Mouse (Mus musculus): ENCODE data around the gene Kcnj6. TPM values are rescaled to one million over a fixed set of nuclear protein-coding genes. Genes with fewer than 3 reads are reported as not detected.

Kcnj6 gene
- polyA plus RNA-seq, 1 experiment: not detected

DNA sequence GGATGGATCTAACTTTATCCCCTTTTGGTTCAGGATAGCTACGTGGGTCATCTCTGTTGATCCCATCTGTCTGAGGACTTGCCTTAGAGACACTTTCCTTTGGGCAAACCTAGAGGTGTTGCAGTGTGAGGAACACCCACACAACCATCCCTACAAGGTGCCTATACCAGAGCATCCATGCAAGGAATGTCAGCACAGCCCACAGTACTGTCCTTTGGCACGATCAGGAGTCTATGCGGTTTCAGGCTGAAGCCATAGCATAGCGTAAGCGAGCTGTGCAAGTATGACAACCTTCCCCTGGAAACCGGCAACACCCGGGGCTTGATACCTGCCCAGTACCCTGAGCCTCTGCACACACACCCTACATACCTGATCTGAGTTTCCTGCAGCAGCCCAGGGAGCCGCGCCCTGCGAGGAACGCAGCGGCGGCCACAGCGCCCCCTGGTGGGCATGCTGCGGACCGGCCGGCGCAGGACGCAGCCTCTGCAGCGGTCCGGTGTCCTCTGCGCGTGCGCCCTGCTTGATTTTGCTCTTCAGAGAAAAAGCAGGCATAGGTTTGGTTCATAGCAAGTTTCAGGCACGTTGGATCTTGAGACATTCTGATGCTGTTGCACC lies 283.9 kb downstream of the Kcnj6 start:
- H3K4me3 ChIP-seq (replicated peaks; ENCODE audit: control insufficient read depth, low read depth, low read length): no peak overlapping the region
- no peak overlapping the region for H3K27ac ChIP-seq (ENCODE audit: control insufficient read depth, insufficient read depth, low read depth, low read length, poor library complexity)
- TF ChIP-seq POLR2A (IDR thresholded peaks at IDR 0.05; ENCODE audit: borderline replicate concordance, control insufficient read depth, low read depth, low read length): no peak
- TF ChIP-seq CTCF (IDR thresholded peaks at IDR 0.05; ENCODE audit: control insufficient read depth, insufficient read depth, low read length): peak; percentile 77
- no peaks in the 10 kb centered on the region for H3K4me1 ChIP-seq (ENCODE audit: control insufficient read depth, insufficient read depth, low read length)
- 10% methylated on average over 25 of the region's 25 CpGs for WGBS

DNA sequence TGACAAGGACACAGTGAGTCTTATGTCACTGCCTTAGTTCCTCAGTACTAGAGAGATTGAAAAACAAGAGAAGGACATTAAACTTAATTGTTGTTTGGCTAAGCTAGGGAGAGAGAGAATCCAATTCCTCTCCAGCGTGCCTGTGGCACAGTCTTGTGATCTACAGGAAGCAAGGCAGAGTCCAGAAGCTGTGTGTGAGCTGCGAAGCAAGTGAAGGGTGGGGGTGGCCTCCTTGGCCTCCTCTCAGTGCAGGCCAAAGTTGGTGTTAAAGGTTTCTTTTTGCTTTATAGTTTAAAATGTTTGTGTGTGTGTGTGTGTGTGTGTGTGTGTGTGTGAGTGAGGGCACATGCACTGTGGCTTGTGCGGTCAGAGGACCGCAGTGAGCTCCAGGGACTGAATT lies 295.5 kb downstream of the Kcnj6 start:
- Histone ChIP-seq H3K4me3 (replicated peaks; ENCODE audit: control insufficient read depth, low read depth, low read length) (no peak overlapping the region), H3K4me1 (ENCODE audit: control insufficient read depth, insufficient read depth, low read length) (no peaks in the 10 kb centered on the region), H3K27ac (ENCODE audit: control insufficient read depth, insufficient read depth, low read depth, low read length, poor library complexity) (no peak overlapping the region)
- WGBS: 71% methylated on average over 4 of the region's 4 CpGs
- no peak for TF ChIP-seq CTCF (IDR thresholded peaks at IDR 0.05; ENCODE audit: control insufficient read depth, insufficient read depth, low read length)
- TF ChIP-seq POLR2A (IDR thresholded peaks at IDR 0.05; ENCODE audit: borderline replicate concordance, control insufficient read depth, low read depth, low read length): no peak

DNA sequence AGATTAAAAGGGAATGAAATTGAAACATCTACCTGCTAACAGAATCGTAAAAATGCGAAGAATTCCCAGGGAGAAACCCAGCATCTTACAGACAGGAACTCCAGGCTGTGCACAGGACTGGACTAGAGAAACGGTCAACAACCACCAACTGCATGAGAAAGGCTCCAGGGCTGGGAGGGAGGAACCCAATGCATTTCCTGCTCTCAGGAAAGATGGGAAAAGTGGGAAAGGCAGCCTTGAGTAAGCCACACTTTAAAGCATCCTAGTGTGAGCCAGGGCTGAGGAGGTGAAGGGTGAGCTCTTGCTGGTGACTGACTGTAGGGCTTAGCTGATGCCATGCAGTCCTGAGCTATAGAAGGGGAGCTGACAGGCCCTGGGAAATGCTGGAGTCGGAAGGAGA lies 296.4 kb downstream of the Kcnj6 start:
- no peak for TF ChIP-seq CTCF (IDR thresholded peaks at IDR 0.05; ENCODE audit: control insufficient read depth, insufficient read depth, low read length)
- no peak for TF ChIP-seq POLR2A (IDR thresholded peaks at IDR 0.05; ENCODE audit: borderline replicate concordance, control insufficient read depth, low read depth, low read length)
- Histone ChIP-seq H3K27ac (ENCODE audit: control insufficient read depth, insufficient read depth, low read depth, low read length, poor library complexity) (no peak overlapping the region), H3K4me1 (ENCODE audit: control insufficient read depth, insufficient read depth, low read length) (no peaks in the 10 kb centered on the region), H3K4me3 (replicated peaks; ENCODE audit: control insufficient read depth, low read depth, low read length) (no peak overlapping the region)
- WGBS: 88% methylated on average over 4 of the region's 4 CpGs
